Mouse (Mus musculus): ENCODE results near the gene Vps33b. TPM values are rescaled to one million over a fixed set of nuclear protein-coding genes. Genes with fewer than 3 reads are reported as not detected.
A peak's percentile ranks its signal among the peaks of the same experiment; 100 is the strongest.
"Not testable (repeated sequence)": the region's sequence is repeated elsewhere in the genome, so short reads cannot be mapped to it uniquely, and the experiment has no call there.

Gene Vps33b
- polyA plus RNA-seq, 1 experiment: 24.0 TPM

DNA sequence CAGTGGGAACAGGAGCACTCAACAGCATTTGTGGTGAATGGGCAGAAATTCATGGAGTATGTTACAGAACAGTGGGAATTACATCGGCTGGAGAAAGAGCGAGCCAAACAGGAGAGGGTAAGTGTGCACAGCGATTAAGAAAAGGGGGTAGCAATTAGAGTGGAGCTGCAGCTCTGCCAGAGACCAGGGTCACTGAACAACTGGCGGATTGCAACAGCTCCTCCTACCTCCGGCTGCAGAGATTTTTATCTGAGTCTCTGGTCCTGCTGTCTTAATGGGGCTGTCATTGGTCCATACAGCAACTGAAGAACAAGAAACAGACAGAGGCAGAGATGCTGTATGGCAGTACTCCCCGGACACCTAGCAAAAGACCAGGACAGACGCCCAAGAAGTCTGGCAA lies 41.3 kb downstream of the Vps33b start:
- no peak overlapping the region for H3K27ac ChIP-seq (ENCODE audit: control insufficient read depth, insufficient read depth, low read depth, low read length, poor library complexity)
- H3K4me3 ChIP-seq (replicated peaks; ENCODE audit: control insufficient read depth, low read depth, low read length): no peak overlapping the region
- 85% methylated on average over 7 of the region's 7 CpGs for WGBS
- no peaks in the 10 kb centered on the region for H3K4me1 ChIP-seq (ENCODE audit: control insufficient read depth, insufficient read depth, low read length)
- no peak for TF ChIP-seq POLR2A (IDR thresholded peaks at IDR 0.05; ENCODE audit: borderline replicate concordance, control insufficient read depth, low read depth, low read length)
- TF ChIP-seq CTCF (IDR thresholded peaks at IDR 0.05; ENCODE audit: control insufficient read depth, insufficient read depth, low read length): no peak

DNA sequence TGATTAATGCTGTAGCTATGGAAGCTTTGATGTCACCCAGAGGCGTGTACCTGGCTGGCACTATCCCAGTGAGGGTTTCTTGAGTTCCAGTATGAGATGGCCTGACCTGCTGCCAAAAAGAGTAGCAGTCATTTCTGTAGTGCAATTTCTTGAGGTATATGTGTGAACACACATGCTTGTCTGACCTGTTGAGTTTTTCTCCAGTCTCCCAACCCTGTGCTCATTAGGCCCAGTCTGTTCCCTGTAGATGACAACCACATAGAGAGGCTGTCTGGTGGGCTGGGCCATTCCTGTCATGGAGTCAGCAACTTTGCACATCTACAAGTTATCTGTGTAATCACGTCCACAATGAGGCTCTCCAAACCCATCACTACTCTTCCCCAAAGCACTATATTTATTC lies 46.3 kb downstream of the Vps33b start:
- H3K4me1 ChIP-seq (ENCODE audit: control insufficient read depth, insufficient read depth, low read length): no peaks in the 10 kb centered on the region
- TF ChIP-seq CTCF (IDR thresholded peaks at IDR 0.05; ENCODE audit: control insufficient read depth, insufficient read depth, low read length): no peak
- no peak for TF ChIP-seq POLR2A (IDR thresholded peaks at IDR 0.05; ENCODE audit: borderline replicate concordance, control insufficient read depth, low read depth, low read length)
- H3K27ac ChIP-seq (ENCODE audit: control insufficient read depth, insufficient read depth, low read depth, low read length, poor library complexity): no peak overlapping the region
- H3K4me3 ChIP-seq (replicated peaks; ENCODE audit: control insufficient read depth, low read depth, low read length): no peak overlapping the region
- WGBS: 83% methylated on average over 2 of the region's 2 CpGs

DNA sequence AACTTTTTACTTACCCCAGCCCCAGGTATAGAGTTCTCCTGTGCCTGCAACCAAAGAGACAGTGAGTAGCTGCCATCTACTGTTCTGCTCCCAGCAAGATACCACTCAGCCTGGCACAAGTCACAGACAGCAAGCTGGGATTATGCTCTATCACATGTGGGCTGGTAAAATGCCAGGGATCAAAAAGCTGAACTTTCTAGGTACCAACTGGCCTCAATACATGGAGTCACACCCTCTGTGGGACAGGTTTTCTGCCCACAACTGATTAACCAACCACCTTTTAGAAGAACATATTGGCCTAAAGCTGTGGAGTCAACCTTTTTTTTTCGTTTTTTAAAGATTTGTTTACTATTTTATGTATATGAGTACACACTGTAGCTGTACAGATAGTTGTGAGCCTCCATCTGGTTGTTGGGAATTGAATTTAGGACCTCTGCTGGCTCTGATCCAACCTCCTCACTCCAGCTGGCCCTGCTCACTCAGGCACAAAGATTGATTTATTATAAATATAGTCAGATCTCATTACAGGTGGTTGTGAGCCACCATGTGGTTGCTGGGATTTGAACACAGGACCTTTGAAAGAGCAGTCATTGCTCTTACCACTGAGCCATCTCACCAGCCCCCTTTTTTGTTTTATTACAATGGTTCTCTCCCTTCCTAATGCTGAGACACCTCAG lies 48.1 kb downstream of the Vps33b start:
- Histone ChIP-seq H3K4me3 (replicated peaks; ENCODE audit: control insufficient read depth, low read depth, low read length) (no peak overlapping the region), H3K27ac (ENCODE audit: control insufficient read depth, insufficient read depth, low read depth, low read length, poor library complexity) (no peak overlapping the region), H3K4me1 (ENCODE audit: control insufficient read depth, insufficient read depth, low read length) (no peaks in the 10 kb centered on the region)
- WGBS: 69% methylated on average over 1 of the region's 1 CpGs
- TF ChIP-seq POLR2A (IDR thresholded peaks at IDR 0.05; ENCODE audit: borderline replicate concordance, control insufficient read depth, low read depth, low read length) (no peak), CTCF (IDR thresholded peaks at IDR 0.05; ENCODE audit: control insufficient read depth, insufficient read depth, low read length) (no peak)

DNA sequence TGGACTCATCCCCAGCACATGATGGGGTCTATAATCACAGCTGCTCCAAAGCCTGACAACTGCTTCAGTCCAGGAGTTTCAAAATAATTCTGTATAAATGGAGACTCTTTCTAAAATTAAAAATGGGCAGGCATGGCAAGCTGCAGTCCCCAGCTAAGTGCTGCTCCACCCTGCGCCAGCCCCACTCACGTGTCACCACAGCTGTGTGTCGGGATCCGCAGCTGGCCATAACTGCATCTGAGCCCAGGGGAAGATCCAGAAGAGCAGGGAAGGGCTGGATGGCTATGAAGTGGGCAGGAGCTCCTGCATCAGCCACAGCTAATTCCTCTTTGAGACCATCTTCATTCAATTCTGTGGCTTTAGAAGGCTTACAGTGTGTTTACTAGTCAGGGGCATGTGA lies 49.2 kb downstream of the Vps33b start:
- Histone ChIP-seq H3K4me1 (ENCODE audit: control insufficient read depth, insufficient read depth, low read length) (no peaks in the 10 kb centered on the region), H3K4me3 (replicated peaks; ENCODE audit: control insufficient read depth, low read depth, low read length) (no peak overlapping the region), H3K27ac (ENCODE audit: control insufficient read depth, insufficient read depth, low read depth, low read length, poor library complexity) (no peak overlapping the region)
- TF ChIP-seq POLR2A (IDR thresholded peaks at IDR 0.05; ENCODE audit: borderline replicate concordance, control insufficient read depth, low read depth, low read length): 0 out of 2 replicates have a peak, but pooled peaks have one; percentile 14
- TF ChIP-seq CTCF (IDR thresholded peaks at IDR 0.05; ENCODE audit: control insufficient read depth, insufficient read depth, low read length): no peak
- 92% methylated on average over 4 of the region's 4 CpGs for WGBS

DNA sequence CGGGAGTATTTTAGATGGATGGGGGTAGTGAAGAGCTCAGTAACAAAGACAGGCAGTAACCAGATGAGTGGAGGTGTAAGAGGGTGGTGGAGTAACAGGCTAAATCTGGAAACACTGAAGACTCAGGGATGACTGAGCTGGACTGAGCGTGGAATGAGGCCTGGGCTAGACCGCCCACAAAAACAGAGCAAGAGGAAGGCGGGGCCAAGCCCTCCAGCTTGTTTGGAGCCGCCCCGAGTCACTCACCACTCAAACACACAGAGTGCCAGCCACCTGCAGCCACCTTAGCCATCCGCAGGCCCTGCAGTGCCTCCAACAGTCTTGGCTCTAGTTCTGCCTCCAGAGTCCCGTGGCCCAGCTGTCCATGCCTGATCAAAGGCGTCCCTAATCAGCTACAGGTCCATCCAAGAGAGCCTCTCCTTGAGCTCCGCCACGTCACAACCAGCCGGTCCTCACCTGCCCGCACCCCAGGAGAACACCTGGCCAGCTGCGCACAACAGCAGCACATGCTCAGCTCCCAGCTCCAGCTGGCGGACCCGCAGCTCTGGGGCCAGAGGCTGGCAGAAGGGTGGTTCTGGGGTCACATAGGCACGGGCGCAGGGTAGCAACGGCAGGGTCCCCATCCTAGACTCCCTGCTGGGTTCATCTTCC lies 50.5 kb downstream of the Vps33b start:
- WGBS: 88% methylated on average over 19 of the region's 19 CpGs
- H3K4me3 ChIP-seq (replicated peaks; ENCODE audit: control insufficient read depth, low read depth, low read length): no peak overlapping the region
- H3K27ac ChIP-seq (ENCODE audit: control insufficient read depth, insufficient read depth, low read depth, low read length, poor library complexity): no peak overlapping the region
- no peaks in the 10 kb centered on the region for H3K4me1 ChIP-seq (ENCODE audit: control insufficient read depth, insufficient read depth, low read length)
- TF ChIP-seq CTCF (IDR thresholded peaks at IDR 0.05; ENCODE audit: control insufficient read depth, insufficient read depth, low read length) (no peak), POLR2A (IDR thresholded peaks at IDR 0.05; ENCODE audit: borderline replicate concordance, control insufficient read depth, low read depth, low read length) (no peak)

DNA sequence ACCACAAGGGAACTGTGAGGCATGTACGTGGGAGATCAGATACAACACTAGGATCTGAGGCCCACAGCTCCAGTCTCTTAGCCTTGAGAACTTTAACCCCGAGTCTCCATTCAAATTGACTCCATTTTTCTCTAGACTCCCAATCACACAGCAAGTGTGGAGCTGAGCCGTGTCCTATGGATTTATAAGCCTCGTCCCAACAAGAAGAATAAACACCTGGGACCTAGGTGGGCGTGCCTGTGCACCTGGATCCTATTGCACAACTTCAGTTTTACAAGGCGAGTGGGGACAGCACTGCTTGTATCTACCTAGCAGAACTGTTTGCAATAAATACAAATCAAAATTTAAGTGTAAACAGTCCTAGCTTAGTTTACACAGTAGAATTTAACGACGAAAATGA lies 53.9 kb downstream of the Vps33b start:
- Histone ChIP-seq H3K4me1 (ENCODE audit: control insufficient read depth, insufficient read depth, low read length) (no peaks in the 10 kb centered on the region), H3K27ac (ENCODE audit: control insufficient read depth, insufficient read depth, low read depth, low read length, poor library complexity) (no peak overlapping the region), H3K4me3 (replicated peaks; ENCODE audit: control insufficient read depth, low read depth, low read length) (peak overlapping the region; percentile 46)
- 14% methylated on average over 8 of the region's 8 CpGs for WGBS
- TF ChIP-seq POLR2A (IDR thresholded peaks at IDR 0.05; ENCODE audit: borderline replicate concordance, control insufficient read depth, low read depth, low read length) (no peak), CTCF (IDR thresholded peaks at IDR 0.05; ENCODE audit: control insufficient read depth, insufficient read depth, low read length) (no peak)

DNA sequence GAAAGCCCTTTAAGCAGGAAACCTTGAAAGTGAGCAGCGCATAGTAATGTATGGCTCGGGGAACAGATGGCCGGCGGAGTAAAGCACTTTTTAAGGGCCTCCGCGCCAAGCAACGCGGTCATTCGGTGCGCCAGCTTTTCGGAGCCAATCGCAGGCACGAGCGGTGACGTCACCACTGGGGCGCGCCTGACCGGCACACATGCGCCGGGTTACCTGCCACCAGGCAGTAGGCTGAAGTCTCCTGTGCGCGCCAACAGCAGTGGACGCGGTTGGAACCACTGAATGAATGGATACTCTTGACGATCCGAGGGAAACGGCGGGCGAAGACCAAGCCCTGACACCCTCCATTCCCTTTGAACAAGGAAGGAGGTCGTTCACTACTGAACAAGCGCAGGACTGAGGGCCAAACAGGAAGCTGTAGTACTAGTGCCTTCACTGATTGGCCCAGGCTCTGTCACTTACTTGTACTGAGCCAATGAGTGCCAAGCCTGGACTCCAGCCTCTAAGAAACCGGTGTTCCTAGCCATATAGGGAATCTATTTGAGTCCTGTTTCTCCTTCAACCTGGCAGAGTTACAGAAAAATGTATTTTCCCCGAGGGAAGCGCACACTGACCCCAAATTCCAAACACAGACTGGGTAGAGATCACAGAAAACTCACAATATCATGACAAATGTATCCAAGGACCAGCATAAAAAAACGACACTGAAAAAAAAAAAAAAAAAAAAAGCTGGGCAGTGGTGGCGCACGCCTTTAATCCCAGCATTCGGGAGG lies 54.8 kb downstream of the Vps33b start, which contains the start of gene Rccd1:
Gene Rccd1, minus strand, starts transcription at position 412 of the 773 bp plus-strand sequence.
- TF ChIP-seq POLR2A (IDR thresholded peaks at IDR 0.05; ENCODE audit: borderline replicate concordance, control insufficient read depth, low read depth, low read length) (peak; percentile 64), CTCF (IDR thresholded peaks at IDR 0.05; ENCODE audit: control insufficient read depth, insufficient read depth, low read length) (no peak)
- Histone ChIP-seq H3K4me3 (replicated peaks; ENCODE audit: control insufficient read depth, low read depth, low read length) (peak within 1 kb of the TSS; percentile 93), H3K4me1 (ENCODE audit: control insufficient read depth, insufficient read depth, low read length) (no peaks in the 10 kb centered on the region), H3K27ac (ENCODE audit: control insufficient read depth, insufficient read depth, low read depth, low read length, poor library complexity) (peak within 1 kb of the TSS; percentile 68)
- WGBS: 2% methylated on average over 38 of the region's 38 CpGs

DNA sequence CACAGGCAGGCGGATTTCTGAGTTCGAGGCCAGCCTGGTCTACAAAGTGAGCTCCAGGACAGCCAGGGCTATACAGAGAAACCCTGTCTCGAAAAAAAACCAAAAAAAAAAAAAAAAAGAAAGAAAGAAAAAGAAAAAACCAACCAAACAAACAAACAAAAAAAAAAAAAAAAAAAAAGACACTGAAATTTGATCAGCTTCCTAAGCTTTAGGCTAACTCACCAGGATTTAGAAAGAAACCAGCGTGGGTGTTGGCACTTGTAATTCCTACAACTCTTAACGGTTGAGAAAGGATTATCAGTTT lies 55.3 kb downstream of the Vps33b start:
- 46% methylated on average over 5 of the region's 5 CpGs for WGBS
- H3K4me3 ChIP-seq (replicated peaks; ENCODE audit: control insufficient read depth, low read depth, low read length); H3K27ac ChIP-seq (ENCODE audit: control insufficient read depth, insufficient read depth, low read depth, low read length, poor library complexity); H3K4me1 ChIP-seq (ENCODE audit: control insufficient read depth, insufficient read depth, low read length): not testable (repeated sequence)

All from bone marrow, adult 2 months (tissue).